Mouse (Mus musculus) limb, embryonic 11.5 days (tissue): ENCODE measurements around the gene Rbfox1. TPM values are rescaled to one million over a fixed set of nuclear protein-coding genes. Genes with fewer than 3 reads are reported as not detected.

Source experiments
- ATAC-seq: fragments of 200-750 bp; cut with Nextera tagmentation; 2 replicates; pipeline ENCODE4 v1.8.0; 2017; ENCODE audit warnings: low read depth; ENCODE audit not compliant: insufficient number of reproducible peaks, low FRiP score, low TSS enrichment
- DNase-seq: peaks from one replicate; pipeline ENCODE4 v3.0.0-alpha.2; 2015; ENCODE audit warnings: low spot score
- H3K27ac ChIP-seq: fragments of 300-500 bp; sonication (generic); replicated peaks from 2 replicates; pipeline ENCODE4 v1.5.1; 2014; ENCODE audit warnings: low read depth, mild to moderate bottlenecking, low read length
- H3K27me3 ChIP-seq: fragments of 300-500 bp; sonication (generic); 2 replicates; pipeline ENCODE4 v1.6.1; 2014; ENCODE audit warnings: mild to moderate bottlenecking, low read length, mixed read lengths; ENCODE audit not compliant: control insufficient read depth, insufficient read depth
- H3K36me3 ChIP-seq: fragments of 300-500 bp; sonication (generic); 2 replicates; pipeline ENCODE4 v1.6.1; 2014; ENCODE audit warnings: mild to moderate bottlenecking, low read length, moderate library complexity, mixed read lengths; ENCODE audit not compliant: control insufficient read depth, insufficient read depth
- H3K4me1 ChIP-seq: fragments of 300-500 bp; sonication (generic); 2 replicates; pipeline ENCODE4 v1.6.1; 2014; ENCODE audit warnings: low read length, mixed read lengths; ENCODE audit not compliant: control insufficient read depth, insufficient read depth
- H3K4me2 ChIP-seq: fragments of 300-500 bp; sonication (generic); 2 replicates; pipeline ENCODE4 v1.6.1; 2014; ENCODE audit warnings: low read depth, mild to moderate bottlenecking, moderate library complexity; ENCODE audit not compliant: severe bottlenecking
- H3K4me3 ChIP-seq: fragments of 300-500 bp; sonication (generic); 2 replicates; pipeline ENCODE4 v1.5.1; 2014; ENCODE audit warnings: low read depth, low read length
- H3K9ac ChIP-seq: fragments of 300-500 bp; sonication (generic); 2 replicates; pipeline ENCODE4 v1.6.1; 2014; ENCODE audit warnings: mild to moderate bottlenecking, low read length
- H3K9me3 ChIP-seq: fragments of 300-500 bp; sonication (generic); 2 replicates; pipeline ENCODE4 v1.6.1; 2016; ENCODE audit warnings: low read length; ENCODE audit not compliant: control insufficient read depth
- WGBS: fragments of 180-500 bp; shearing (Covaris S2); extraction: QIAGEN DNeasy Blood & Tissue Kit; methylation state at CpG from one replicate; pipeline ENCODE4 v1.1.7; 2014; 5-methylcytosine and 5-hydroxymethylcytosine counted together
- polyA plus RNA-seq: library from polyadenylated mRNA; unstranded; fragments of >200 nt; fragmentation: Nextera tagmentation; extraction: Ambion mirVana; gene quantifications from 2 replicates; pipeline ENCODE4 v1.2.1, GENCODE M21; 2014

The Rbfox1 gene
- polyA plus RNA-seq, 1 experiment from 2014 or later: 0.81 TPM

- WGBS: 74% methylated on average over 7 of the region's 7 CpGs
- no peaks in the 10 kb centered on the region for H3K4me1 ChIP-seq
- no peaks in the 10 kb centered on the region for H3K9me3 ChIP-seq
- H3K36me3 ChIP-seq: no peaks in the 10 kb centered on the region
- no peak overlapping the region for H3K4me2 ChIP-seq
- H3K4me3 ChIP-seq: no peak overlapping the region
- no peaks in the 10 kb centered on the region for H3K27me3 ChIP-seq
- DNase-seq (no peak), ATAC-seq (no peak)
- no peak overlapping the region for H3K9ac ChIP-seq
- no peak overlapping the region for H3K27ac ChIP-seq
Measured at GRCm38 (mm10) chr16:6997834-6998233, 1112.7 kb downstream of the Rbfox1 start.

GRCm38 (mm10) chr16:7004565-7004964 lies 1119.4 kb downstream of the Rbfox1 start:
- no peak overlapping the region for H3K9ac ChIP-seq
- H3K27me3 ChIP-seq: no peaks in the 10 kb centered on the region
- no peak overlapping the region for H3K4me2 ChIP-seq
- WGBS: 97% methylated on average over 3 of the region's 3 CpGs
- H3K36me3 ChIP-seq: no peaks in the 10 kb centered on the region
- no peak overlapping the region for H3K4me3 ChIP-seq
- H3K9me3 ChIP-seq: no peaks in the 10 kb centered on the region
- H3K27ac ChIP-seq: no peak overlapping the region
- no peaks in the 10 kb centered on the region for H3K4me1 ChIP-seq
- DNase-seq (no peak), ATAC-seq (no peak)

- Histone ChIP-seq H3K27me3 (no peaks in the 10 kb centered on the region), H3K27ac (no peak overlapping the region), H3K9ac (no peak overlapping the region), H3K9me3 (no peaks in the 10 kb centered on the region), H3K4me2 (no peak overlapping the region), H3K36me3 (no peaks in the 10 kb centered on the region), H3K4me1 (no peaks in the 10 kb centered on the region), H3K4me3 (no peak overlapping the region)
- 12% methylated on average over 3 of the region's 3 CpGs for WGBS
- ATAC-seq: no peak
- peak; percentile 72 for DNase-seq
Measured at GRCm38 (mm10) chr16:7005478-7005877, 1120.3 kb downstream of the Rbfox1 start.

- no peak overlapping the region for H3K4me3 ChIP-seq
- no peaks in the 10 kb centered on the region for H3K4me1 ChIP-seq
- no peaks in the 10 kb centered on the region for H3K27me3 ChIP-seq
- H3K4me2 ChIP-seq: no peak overlapping the region
- no peak overlapping the region for H3K9ac ChIP-seq
- 91% methylated on average over 7 of the region's 7 CpGs for WGBS
- H3K9me3 ChIP-seq: no peaks in the 10 kb centered on the region
- ATAC-seq (no peak), DNase-seq (no peak)
- H3K36me3 ChIP-seq: no peaks in the 10 kb centered on the region
- H3K27ac ChIP-seq: no peak overlapping the region
Measured at GRCm38 (mm10) chr16:7017310-7017709, 1132.2 kb downstream of the Rbfox1 start.

DNA sequence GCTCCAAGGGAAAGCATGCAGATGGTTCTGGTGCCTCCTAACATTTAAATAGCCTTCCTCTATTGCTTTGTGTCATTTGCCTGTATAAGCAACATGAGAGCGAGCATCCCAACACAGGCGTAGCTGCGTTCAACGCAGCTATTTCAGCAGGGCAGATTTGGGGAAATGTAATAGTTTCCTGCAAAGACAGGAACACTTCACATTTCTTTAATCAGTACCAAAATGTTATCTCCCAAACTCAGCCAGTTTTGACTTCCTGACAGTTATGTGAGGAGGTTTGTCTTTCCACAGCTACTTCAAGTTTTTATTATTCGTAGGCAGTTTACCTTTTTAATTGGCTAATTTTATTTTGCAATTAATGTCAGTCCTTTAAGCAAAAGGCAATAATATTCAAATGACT lies 1149.1 kb downstream of the Rbfox1 start:
- Histone ChIP-seq H3K36me3 (no peaks in the 10 kb centered on the region), H3K4me1 (no peaks in the 10 kb centered on the region), H3K27ac (no peak overlapping the region), H3K27me3 (peaks cover 19% of the 10 kb centered on the region), H3K9ac (no peak overlapping the region), H3K9me3 (no peaks in the 10 kb centered on the region), H3K4me2 (no peak overlapping the region), H3K4me3 (no peak overlapping the region)
- DNase-seq: no peak
- ATAC-seq: no peak
- WGBS: 85% methylated on average over 5 of the region's 5 CpGs

GRCm38 (mm10) chr16:7036566-7036965 lies 1151.4 kb downstream of the Rbfox1 start:
- 70% methylated on average over 3 of the region's 3 CpGs for WGBS
- H3K27me3 ChIP-seq: peaks cover 29% of the 10 kb centered on the region
- H3K36me3 ChIP-seq: no peaks in the 10 kb centered on the region

DNA sequence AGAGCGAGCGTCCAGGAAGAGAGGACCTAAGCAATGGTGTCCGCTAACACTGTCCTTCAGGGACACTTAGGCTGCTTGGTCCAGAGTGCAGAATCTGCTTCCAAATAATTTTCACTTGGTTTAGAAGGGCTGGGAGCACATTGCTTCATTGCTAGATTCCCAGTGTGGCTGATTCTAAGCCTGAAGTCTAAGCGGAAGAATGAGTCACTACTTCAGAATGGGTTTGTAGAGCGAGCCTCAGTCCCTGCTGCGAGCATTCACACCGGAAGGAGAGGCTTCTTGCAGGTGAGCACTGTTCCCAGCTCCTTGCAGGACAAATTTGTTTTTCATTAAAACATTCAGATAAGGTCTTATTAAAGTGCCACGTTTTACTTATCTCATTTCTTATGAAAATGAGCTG lies 1151.8 kb downstream of the Rbfox1 start:
- Histone ChIP-seq H3K4me2 (no peak overlapping the region), H3K27ac (no peak overlapping the region), H3K27me3 (peaks cover 29% of the 10 kb centered on the region), H3K9me3 (no peaks in the 10 kb centered on the region), H3K4me1 (no peaks in the 10 kb centered on the region; the same call in 1 of the 2 replicates), H3K36me3 (no peaks in the 10 kb centered on the region), H3K9ac (no peak overlapping the region), H3K4me3 (no peak overlapping the region)
- WGBS: 46% methylated on average over 8 of the region's 8 CpGs
- DNase-seq: no peak
- no peak for ATAC-seq

More at GRCm38 (mm10) chr16:7036566-7036965, 1151.4 kb downstream of the Rbfox1 start:
- H3K9ac ChIP-seq: no peak overlapping the region
- no peak overlapping the region for H3K27ac ChIP-seq
- H3K4me2 ChIP-seq: no peak overlapping the region
- H3K4me1 ChIP-seq: no peaks in the 10 kb centered on the region; the same call in 1 of the 2 replicates
- DNase-seq (no peak), ATAC-seq (no peak)
- H3K9me3 ChIP-seq: no peaks in the 10 kb centered on the region
- H3K4me3 ChIP-seq: no peak overlapping the region

DNA sequence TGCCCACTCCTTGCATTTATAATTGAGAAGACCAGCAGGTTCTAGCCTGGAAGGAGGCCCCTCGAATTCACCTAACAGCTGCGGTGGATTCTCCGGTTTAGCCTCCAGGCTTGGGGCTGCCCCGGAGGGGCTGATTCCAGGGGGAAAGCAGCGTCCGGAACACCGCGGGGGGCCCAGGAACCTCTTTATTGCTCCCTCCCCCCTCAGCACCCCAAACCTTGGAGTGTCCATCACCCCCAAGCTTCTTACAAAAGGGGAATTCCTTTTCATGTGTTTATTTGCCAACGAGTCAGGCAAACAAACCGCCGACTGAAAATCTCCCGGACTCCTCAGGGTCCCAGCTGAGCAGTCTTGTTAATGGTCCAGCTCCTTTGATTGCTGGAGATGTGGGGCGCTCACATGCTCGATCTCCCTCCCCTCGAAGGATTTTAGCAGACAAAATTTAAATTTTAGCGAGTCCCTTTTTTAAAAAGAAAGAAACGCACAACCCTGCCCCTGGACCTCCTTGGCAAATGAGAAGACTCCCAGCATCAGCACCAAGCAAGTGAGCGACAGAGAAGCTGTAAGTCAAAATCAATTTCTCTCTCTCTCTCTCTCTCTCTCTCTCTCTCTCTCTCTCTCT lies 1153.6 kb downstream of the Rbfox1 start:
- no peak for ATAC-seq
- Histone ChIP-seq H3K27me3 (peaks cover 29% of the 10 kb centered on the region), H3K9me3 (no peaks in the 10 kb centered on the region), H3K4me2 (peak overlapping the region; percentile 59), H3K9ac (0 out of 2 replicates have a peak overlapping the region, but pooled peaks have one; percentile 17), H3K4me3 (peak overlapping the region; percentile 20), H3K4me1 (no peaks in the 10 kb centered on the region; the same call in 1 of the 2 replicates), H3K36me3 (no peaks in the 10 kb centered on the region), H3K27ac (no peak overlapping the region)
- WGBS: 1% methylated on average over 18 of the region's 18 CpGs
- peak; percentile 49 for DNase-seq
